Mouse (Mus musculus): ENCODE results near the gene Prss34. TPM values are rescaled to one million over a fixed set of nuclear protein-coding genes. Genes with fewer than 3 reads are reported as not detected.

Prss34 gene
- polyA plus RNA-seq, 1 experiment from 2014 or later = not detected

Other genes starting within 250 kb of the Prss34 start
- gene Tmem204, start 214.8 kb upstream of the Prss34 start, polyA plus RNA-seq (2014; fragmentation: Nextera tagmentation; extraction: Ambion mirVana) = 9.6 and 11.7 TPM in 2 replicates
- 20.6 and 26.7 TPM in 2 replicates for gene Telo2, start 182.4 kb upstream of the Prss34 start, polyA plus RNA-seq (2014; fragmentation: Nextera tagmentation; extraction: Ambion mirVana)
- gene Ptx4, start 177.6 kb upstream of the Prss34 start, polyA plus RNA-seq (2014; fragmentation: Nextera tagmentation; extraction: Ambion mirVana) = 0.32 and 0.71 TPM in 2 replicates
- 19.8 and 21.6 TPM in 2 replicates for gene Clcn7, start 165.0 kb upstream of the Prss34 start, polyA plus RNA-seq (2014; fragmentation: Nextera tagmentation; extraction: Ambion mirVana)
- gene Ccdc154, start 135.9 kb upstream of the Prss34 start, polyA plus RNA-seq (2014; fragmentation: Nextera tagmentation; extraction: Ambion mirVana) = not detected in 2 replicates
- not detected in 2 replicates for gene Gm38655, start 122.9 kb upstream of the Prss34 start, polyA plus RNA-seq (2014; fragmentation: Nextera tagmentation; extraction: Ambion mirVana)
- gene BC003965, start 113.8 kb upstream of the Prss34 start, polyA plus RNA-seq (2014; fragmentation: Nextera tagmentation; extraction: Ambion mirVana) = 31.8 and 33.1 TPM in 2 replicates
- 4.3 and 5.0 TPM in 2 replicates for gene Unkl, start 110.0 kb upstream of the Prss34 start, polyA plus RNA-seq (2014; fragmentation: Nextera tagmentation; extraction: Ambion mirVana)
- 32.6 and 32.8 TPM in 2 replicates for gene Gnptg, start 58.3 kb upstream of the Prss34 start, polyA plus RNA-seq (2014; fragmentation: Nextera tagmentation; extraction: Ambion mirVana)
- 59.8 and 60.6 TPM in 2 replicates for gene Tsr3, start 58.2 kb upstream of the Prss34 start, polyA plus RNA-seq (2014; fragmentation: Nextera tagmentation; extraction: Ambion mirVana)
- 0.45 and 0.66 TPM in 2 replicates for gene Baiap3, start 42.0 kb upstream of the Prss34 start, polyA plus RNA-seq (2014; fragmentation: Nextera tagmentation; extraction: Ambion mirVana)
- gene Ube2i, start 23.8 kb upstream of the Prss34 start, polyA plus RNA-seq (2014; fragmentation: Nextera tagmentation; extraction: Ambion mirVana) = 866 and 923 TPM in 2 replicates
- not detected in 2 replicates for gene Prss28, start 10.3 kb downstream of the Prss34 start, polyA plus RNA-seq (2014; fragmentation: Nextera tagmentation; extraction: Ambion mirVana)
- not detected in 2 replicates for gene Prss29, start 20.3 kb downstream of the Prss34 start, polyA plus RNA-seq (2014; fragmentation: Nextera tagmentation; extraction: Ambion mirVana)
- not detected in 2 replicates for gene Tpsab1, start 47.2 kb downstream of the Prss34 start, polyA plus RNA-seq (2014; fragmentation: Nextera tagmentation; extraction: Ambion mirVana)
- gene Tpsb2, start 67.9 kb downstream of the Prss34 start, polyA plus RNA-seq (2014; fragmentation: Nextera tagmentation; extraction: Ambion mirVana) = not detected in 2 replicates
- gene Tpsg1, start 70.9 kb downstream of the Prss34 start, polyA plus RNA-seq (2014; fragmentation: Nextera tagmentation; extraction: Ambion mirVana) = 0.32 and 1.2 TPM in 2 replicates
- gene Cacna1h, start 135.4 kb downstream of the Prss34 start, polyA plus RNA-seq (2014; fragmentation: Nextera tagmentation; extraction: Ambion mirVana) = 3.7 TPM in 2 replicates
- not detected in 2 replicates for gene Tekt4, start 156.2 kb downstream of the Prss34 start, polyA plus RNA-seq (2014; fragmentation: Nextera tagmentation; extraction: Ambion mirVana)
- 0.14 and 0.18 TPM in 2 replicates for gene Sstr5, start 198.9 kb downstream of the Prss34 start, polyA plus RNA-seq (2014; fragmentation: Nextera tagmentation; extraction: Ambion mirVana)

Measured in embryonic facial prominence, embryonic 11.5 days (tissue).